Mouse (Mus musculus): ENCODE measurements around the gene Wfdc18.

The Wfdc18 gene

DNA sequence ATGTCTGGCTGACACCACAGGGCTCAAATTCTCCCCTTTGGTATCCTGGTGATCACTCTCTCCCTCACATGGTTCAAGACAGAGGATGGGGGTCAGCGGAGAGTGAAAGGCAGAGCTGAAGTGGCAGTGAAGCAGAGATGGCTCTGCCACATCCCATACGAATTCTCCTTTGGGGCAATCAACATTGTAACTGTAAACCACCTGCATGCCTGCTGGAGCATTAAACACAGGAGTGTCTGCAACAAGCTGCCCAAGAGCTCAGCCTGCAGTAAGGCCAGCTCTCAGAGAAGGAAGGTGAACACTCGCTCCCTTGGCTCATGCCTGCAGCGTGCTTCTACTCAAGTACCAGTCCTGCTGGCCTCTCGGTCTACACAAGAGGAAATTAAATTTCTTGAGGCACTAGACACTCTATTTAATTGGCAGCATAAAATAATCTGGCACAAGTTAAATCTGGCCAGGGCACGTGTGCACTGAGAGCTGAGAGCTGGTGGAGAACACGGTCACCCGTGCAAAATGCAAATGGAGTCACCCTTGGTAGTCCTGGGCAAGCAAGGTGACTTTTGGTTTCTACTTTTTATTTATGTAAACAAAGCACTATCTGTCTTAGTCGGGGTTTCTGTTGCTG lies 34.0 kb downstream of the Wfdc18 start:
- no peak for DNase-seq (ENCODE audit: low read depth, low spot score)

- DNase-seq (ENCODE audit: low read depth, low spot score), result no peak
These were observed 34.7 kb downstream of the Wfdc18 start for GRCm38 (mm10) chr11:83743525-83743924.

GRCm38 (mm10) chr11:83746152-83746551 lies 37.3 kb downstream of the Wfdc18 start:
- DNase-seq (ENCODE audit: low read depth, low spot score), result no peak

DNA sequence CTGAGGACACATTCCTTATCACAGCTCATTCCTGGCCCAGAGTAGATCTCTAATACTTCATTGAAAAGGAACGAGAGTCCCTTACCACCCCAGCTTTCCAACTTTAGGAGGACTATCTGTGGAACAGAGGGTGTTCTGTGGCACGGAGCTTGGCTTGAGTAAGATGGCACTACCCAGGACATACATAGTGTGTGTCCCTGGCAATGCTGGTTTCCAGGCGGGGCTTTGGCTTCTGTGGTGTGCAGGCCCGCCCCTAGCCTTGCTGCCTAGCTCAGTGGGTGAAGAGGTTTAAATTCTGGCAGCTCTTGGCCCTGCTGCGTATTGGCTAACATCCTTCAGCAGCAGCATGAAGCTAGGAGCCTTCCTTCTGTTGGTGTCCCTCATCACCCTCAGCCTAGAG lies 37.9 kb downstream of the Wfdc18 start, which contains the start of gene Wfdc21:
Gene Wfdc21, plus strand, starts transcription at position 260 of the 400 bp plus-strand sequence.
- no peak for DNase-seq (ENCODE audit: low read depth, low spot score)

- no peak for DNase-seq (ENCODE audit: low read depth, low spot score)
These were observed 38.8 kb downstream of the Wfdc18 start for GRCm38 (mm10) chr11:83747376-83748265.

- peak; percentile 91 for DNase-seq (ENCODE audit: low read depth, low spot score)
These were observed 44.9 kb downstream of the Wfdc18 start, which contains the start of gene Heatr6 for GRCm38 (mm10) chr11:83753581-83754181. Heatr6 (plus strand) TSS chr11:83753696.

GRCm38 (mm10) chr11:83754227-83754626 lies 45.4 kb downstream of the Wfdc18 start:
- no peak for DNase-seq (ENCODE audit: low read depth, low spot score)

Data from CD4-positive helper T cell, adult 2 months (primary cell).